Mouse (Mus musculus): ENCODE results near the gene Uox. TPM values are rescaled to one million over a fixed set of nuclear protein-coding genes. Genes with fewer than 3 reads are reported as not detected.

Gene Uox
- not detected for polyA plus RNA-seq (2017; shearing (Covaris generic))

GRCm38 (mm10) chr3:146570148-146570782 lies at the start of gene Uox:
Gene Uox (plus strand): TSS chr3:146570426.

GRCm38 (mm10) chr3:146520798-146521651 lies 49.2 kb upstream of the Uox start, which contains the start of gene Rpf1:
Gene Rpf1 (minus strand): TSS chr3:146521429.

GRCm38 (mm10) chr3:146615496-146615895 lies 45.3 kb downstream of the Uox start, which contains the start of gene Dnase2b:
Gene Dnase2b (minus strand): TSS chr3:146615596.

GRCm38 (mm10) chr3:146651217-146651616 lies 81.0 kb downstream of the Uox start, which contains the start of gene 4930503B20Rik:
Gene 4930503B20Rik (minus strand): TSS chr3:146651317.

Other genes with a start within 250 kb of the Uox start
- gene Ssx2ip, start 165.8 kb upstream of the Uox start, polyA plus RNA-seq (2017; shearing (Covaris generic)) = 0.31 TPM
- 10.1 TPM for gene Ctbs, start 120.6 kb upstream of the Uox start, polyA plus RNA-seq (2017; shearing (Covaris generic))
- gene Spata1, start 70.7 kb upstream of the Uox start, polyA plus RNA-seq (2017; shearing (Covaris generic)) = 6.0 TPM
- 517 TPM for gene Gng5, start 70.6 kb upstream of the Uox start, polyA plus RNA-seq (2017; shearing (Covaris generic))
- gene Rpf1, start 49.0 kb upstream of the Uox start, polyA plus RNA-seq (2017; shearing (Covaris generic)) = 88.0 TPM
- not detected for gene Dnase2b, start 45.2 kb downstream of the Uox start, polyA plus RNA-seq (2017; shearing (Covaris generic))
- not detected for gene 4930503B20Rik, start 80.9 kb downstream of the Uox start, polyA plus RNA-seq (2017; shearing (Covaris generic))
- gene Samd13, start 115.2 kb downstream of the Uox start, polyA plus RNA-seq (2017; shearing (Covaris generic)) = 0.81 TPM
- gene Prkacb, start 242.6 kb downstream of the Uox start, polyA plus RNA-seq (2017; shearing (Covaris generic)) = 192 TPM